Mouse (Mus musculus) neutrophil, adult 83 days (primary cell): Measurements from ENCODE around the gene Tbk1. TPM values are rescaled to one million over a fixed set of nuclear protein-coding genes. Genes with fewer than 3 reads are reported as not detected.

ENCODE experiments used
- total RNA-seq, 2 experiments: library from RNA; stranded (reverse); gene quantifications; one replicate each; pipeline ENCODE4 v1.2.4; 2023

The Tbk1 gene
- 10 to 100 TPM; 40.3 to 42.3 TPM for total RNA-seq

DNA sequence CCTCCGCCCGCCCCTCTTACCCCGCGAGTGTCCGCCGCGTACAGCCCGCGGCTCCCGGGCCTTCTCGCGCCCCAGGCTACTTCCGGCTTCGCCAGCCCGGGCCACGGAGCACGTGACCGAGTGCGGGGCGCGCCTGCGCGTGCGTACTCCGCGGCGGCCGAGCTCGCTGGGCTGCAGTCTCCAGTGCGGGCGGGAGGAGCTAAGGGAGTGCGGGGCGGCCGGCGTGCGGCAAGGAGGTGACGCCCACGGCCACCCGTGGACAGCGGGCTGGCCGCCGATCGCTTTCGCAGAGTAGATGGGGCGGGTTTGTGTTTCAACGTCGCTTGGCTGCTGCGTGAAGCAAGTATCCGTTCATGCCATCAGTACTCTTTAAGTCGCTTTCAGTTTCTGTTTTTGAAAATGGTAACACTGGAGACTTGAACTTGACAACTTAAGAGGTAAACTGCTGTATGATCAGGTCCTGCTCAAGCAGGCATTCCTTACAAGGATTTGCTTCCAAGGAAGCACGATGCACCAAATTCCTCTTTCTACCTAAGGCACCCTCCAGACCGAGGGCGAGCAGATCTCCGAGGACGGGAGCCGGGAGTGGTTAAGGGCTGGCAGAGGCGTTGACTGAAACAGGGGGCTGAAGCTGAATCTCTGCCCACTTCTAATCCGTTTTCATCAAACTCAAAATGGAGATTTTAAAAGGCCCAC is at the start of gene Tbk1:
Gene Tbk1 (minus strand): TSS at position 113 of the 696 bp plus-strand sequence.

DNA sequence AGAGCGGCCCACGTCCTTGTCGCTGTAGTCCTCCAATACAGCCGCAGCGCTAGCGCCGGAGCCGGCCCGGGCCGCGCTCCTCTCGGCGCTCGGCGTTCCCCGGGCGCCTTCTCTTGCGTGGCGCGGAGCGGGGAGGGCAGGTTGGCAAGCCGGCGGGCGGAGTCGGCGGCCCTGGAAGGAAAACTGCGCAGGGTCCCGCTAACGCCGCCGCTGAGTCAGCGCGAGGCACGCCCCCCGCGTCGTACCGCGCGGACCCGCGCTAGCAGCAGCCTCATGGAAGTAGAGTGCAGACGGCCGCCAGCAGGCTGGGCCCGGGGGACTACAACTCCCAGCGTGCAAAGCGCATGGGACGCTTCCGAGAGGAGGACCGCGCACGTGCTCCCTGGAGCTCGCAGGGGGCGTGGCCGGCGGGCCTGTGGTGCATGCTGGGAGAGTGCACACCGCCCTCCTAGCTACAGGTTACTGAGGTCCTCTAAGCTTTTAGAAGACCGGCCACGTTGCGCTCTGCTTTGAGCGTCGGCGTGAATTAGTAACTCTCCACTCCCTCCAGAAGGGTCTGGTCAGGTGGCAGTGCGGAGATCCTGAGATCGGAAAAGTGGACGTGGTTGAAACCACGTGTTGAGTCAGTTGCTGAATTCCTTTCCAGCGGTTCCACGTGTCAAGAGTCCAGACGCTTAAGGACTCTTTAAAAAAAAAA is 39.7 kb upstream of the Tbk1 start, which contains the start of gene Xpot:
Gene Xpot (minus strand): TSS at position 147 of the 697 bp plus-strand sequence.

Other genes with a start within 250 kb of the Tbk1 start
- 1 to 10 TPM in 1 of 2 experiments, under 1 TPM in 1; 0.72 to 1.1 TPM for gene Tbc1d30, start 235.5 kb downstream of the Tbk1 start, total RNA-seq
- gene Gns, start 221.7 kb downstream of the Tbk1 start, total RNA-seq, result 10 to 100 TPM; 85.9 to 92.8 TPM
- 100 to 1,000 TPM; 149 to 179 TPM for gene Rassf3, start 110.4 kb downstream of the Tbk1 start, total RNA-seq
- gene Xpot, start 39.5 kb upstream of the Tbk1 start, total RNA-seq, result 10 to 100 TPM; 20.8 to 25.9 TPM
- gene D930020B18Rik, start 54.8 kb upstream of the Tbk1 start, total RNA-seq, result not detected
- 10 to 100 TPM; 12.7 to 14.8 TPM for gene BC048403, start 153.2 kb upstream of the Tbk1 start, total RNA-seq